Mouse (Mus musculus): Measurements from ENCODE around the gene Fmnl2. TPM values are rescaled to one million over a fixed set of nuclear protein-coding genes. Genes with fewer than 3 reads are reported as not detected.

Fmnl2 gene
- polyA plus RNA-seq, 1 experiment: 2.6 TPM

GRCm38 (mm10) chr2:52994526-52994925 lies 136.9 kb downstream of the Fmnl2 start:
- Histone ChIP-seq H3K79me3 (ENCODE audit: low read depth) (peaks cover 3% of the 10 kb centered on the region), H3K79me2 (ENCODE audit: control insufficient read depth, insufficient read depth) (peaks cover 7% of the 10 kb centered on the region), H3ac (ENCODE audit: control insufficient read depth, insufficient read length, low read depth) (no peak overlapping the region), H3K4me3 (ENCODE audit: insufficient read depth, poor library complexity, severe bottlenecking) (no peak overlapping the region), H3K36me3 (ENCODE audit: control insufficient read depth, insufficient read depth) (no peaks in the 10 kb centered on the region), H3K27me3 (ENCODE audit: control insufficient read depth, insufficient read depth, insufficient read length) (no peaks in the 10 kb centered on the region)
- TF ChIP-seq CTCF (IDR thresholded peaks at IDR 0.05; ENCODE audit: control insufficient read depth, insufficient read depth, insufficient read length) (no peak), FOSL1 (IDR thresholded peaks at IDR 0.05; ENCODE audit: insufficient read depth, low read length, poor library complexity, severe bottlenecking) (no peak), MYOG (IDR thresholded peaks at IDR 0.05; ENCODE audit: control insufficient read depth, extremely low read depth, insufficient read length) (no peak), CEBPB (IDR thresholded peaks at IDR 0.05; ENCODE audit: low read depth) (no peak), MYOD1 (IDR thresholded peaks at IDR 0.05; ENCODE audit: control insufficient read depth, insufficient read length, low read depth) (no peak), MAX (IDR thresholded peaks at IDR 0.05) (no peak), USF1 (IDR thresholded peaks at IDR 0.05; ENCODE audit: low read depth) (no peak)

GRCm38 (mm10) chr2:52997955-52998750 lies 140.5 kb downstream of the Fmnl2 start:
- Histone ChIP-seq H3K4me3 (ENCODE audit: insufficient read depth, poor library complexity, severe bottlenecking) (no peak overlapping the region), H3K79me2 (ENCODE audit: control insufficient read depth, insufficient read depth) (peaks cover 7% of the 10 kb centered on the region), H3K27me3 (ENCODE audit: control insufficient read depth, insufficient read depth, insufficient read length) (no peaks in the 10 kb centered on the region), H3K36me3 (ENCODE audit: control insufficient read depth, insufficient read depth) (no peaks in the 10 kb centered on the region), H3K79me3 (ENCODE audit: low read depth) (peaks cover 3% of the 10 kb centered on the region), H3ac (ENCODE audit: control insufficient read depth, insufficient read length, low read depth) (no peak overlapping the region)
- TF ChIP-seq MAX (IDR thresholded peaks at IDR 0.05) (no peak), CEBPB (IDR thresholded peaks at IDR 0.05; ENCODE audit: low read depth) (no peak), FOSL1 (IDR thresholded peaks at IDR 0.05; ENCODE audit: insufficient read depth, low read length, poor library complexity, severe bottlenecking) (no peak), MYOD1 (IDR thresholded peaks at IDR 0.05; ENCODE audit: control insufficient read depth, insufficient read length, low read depth) (no peak), USF1 (IDR thresholded peaks at IDR 0.05; ENCODE audit: low read depth) (no peak), MYOG (IDR thresholded peaks at IDR 0.05; ENCODE audit: control insufficient read depth, extremely low read depth, insufficient read length) (no peak), CTCF (IDR thresholded peaks at IDR 0.05; ENCODE audit: control insufficient read depth, insufficient read depth, insufficient read length) (no peak)

- Histone ChIP-seq H3K27me3 (ENCODE audit: control insufficient read depth, insufficient read depth, insufficient read length) (no peaks in the 10 kb centered on the region), H3K36me3 (ENCODE audit: control insufficient read depth, insufficient read depth) (no peaks in the 10 kb centered on the region), H3ac (ENCODE audit: control insufficient read depth, insufficient read length, low read depth) (no peak overlapping the region), H3K79me2 (ENCODE audit: control insufficient read depth, insufficient read depth) (peaks cover 7% of the 10 kb centered on the region), H3K79me3 (ENCODE audit: low read depth) (peaks cover 3% of the 10 kb centered on the region), H3K4me3 (ENCODE audit: insufficient read depth, poor library complexity, severe bottlenecking) (no peak overlapping the region)
- TF ChIP-seq CEBPB (IDR thresholded peaks at IDR 0.05; ENCODE audit: low read depth) (peak; percentile 16), MAX (IDR thresholded peaks at IDR 0.05) (no peak)
These were observed 141.9 kb downstream of the Fmnl2 start for GRCm38 (mm10) chr2:52999524-52999969.

- no peak for TF ChIP-seq USF1 (IDR thresholded peaks at IDR 0.05; ENCODE audit: low read depth)
- TF ChIP-seq CTCF (IDR thresholded peaks at IDR 0.05; ENCODE audit: control insufficient read depth, insufficient read depth, insufficient read length): no peak
- no peak for TF ChIP-seq MAX (IDR thresholded peaks at IDR 0.05)
- no peak for TF ChIP-seq FOSL1 (IDR thresholded peaks at IDR 0.05; ENCODE audit: insufficient read depth, low read length, poor library complexity, severe bottlenecking)
- no peak for TF ChIP-seq MYOD1 (IDR thresholded peaks at IDR 0.05; ENCODE audit: control insufficient read depth, insufficient read length, low read depth)
- Histone ChIP-seq H3K4me3 (ENCODE audit: insufficient read depth, poor library complexity, severe bottlenecking) (no peak overlapping the region), H3K79me2 (ENCODE audit: control insufficient read depth, insufficient read depth) (peaks cover 3% of the 10 kb centered on the region), H3K36me3 (ENCODE audit: control insufficient read depth, insufficient read depth) (no peaks in the 10 kb centered on the region), H3K27me3 (ENCODE audit: control insufficient read depth, insufficient read depth, insufficient read length) (no peaks in the 10 kb centered on the region), H3ac (ENCODE audit: control insufficient read depth, insufficient read length, low read depth) (no peak overlapping the region), H3K79me3 (ENCODE audit: low read depth) (peaks cover 3% of the 10 kb centered on the region)
These were observed 142.8 kb downstream of the Fmnl2 start for GRCm38 (mm10) chr2:53000446-53000845.

GRCm38 (mm10) chr2:53006161-53006560 lies 148.5 kb downstream of the Fmnl2 start:
- TF ChIP-seq USF1 (IDR thresholded peaks at IDR 0.05; ENCODE audit: low read depth) (no peak), CTCF (IDR thresholded peaks at IDR 0.05; ENCODE audit: control insufficient read depth, insufficient read depth, insufficient read length) (no peak), CEBPB (IDR thresholded peaks at IDR 0.05; ENCODE audit: low read depth) (no peak), MYOD1 (IDR thresholded peaks at IDR 0.05; ENCODE audit: control insufficient read depth, insufficient read length, low read depth) (no peak), MAX (IDR thresholded peaks at IDR 0.05) (no peak), FOSL1 (IDR thresholded peaks at IDR 0.05; ENCODE audit: insufficient read depth, low read length, poor library complexity, severe bottlenecking) (no peak), MYOG (IDR thresholded peaks at IDR 0.05; ENCODE audit: control insufficient read depth, extremely low read depth, insufficient read length) (no peak)
- Histone ChIP-seq H3K36me3 (ENCODE audit: control insufficient read depth, insufficient read depth) (no peaks in the 10 kb centered on the region), H3ac (ENCODE audit: control insufficient read depth, insufficient read length, low read depth) (no peak overlapping the region), H3K27me3 (ENCODE audit: control insufficient read depth, insufficient read depth, insufficient read length) (no peaks in the 10 kb centered on the region), H3K79me2 (ENCODE audit: control insufficient read depth, insufficient read depth) (no peaks in the 10 kb centered on the region), H3K79me3 (ENCODE audit: low read depth) (no peaks in the 10 kb centered on the region), H3K4me3 (ENCODE audit: insufficient read depth, poor library complexity, severe bottlenecking) (no peak overlapping the region)

GRCm38 (mm10) chr2:53007142-53007541 lies 149.5 kb downstream of the Fmnl2 start:
- TF ChIP-seq MYOD1 (IDR thresholded peaks at IDR 0.05; ENCODE audit: control insufficient read depth, insufficient read length, low read depth) (no peak), CEBPB (IDR thresholded peaks at IDR 0.05; ENCODE audit: low read depth) (no peak), FOSL1 (IDR thresholded peaks at IDR 0.05; ENCODE audit: insufficient read depth, low read length, poor library complexity, severe bottlenecking) (no peak), USF1 (IDR thresholded peaks at IDR 0.05; ENCODE audit: low read depth) (no peak), CTCF (IDR thresholded peaks at IDR 0.05; ENCODE audit: control insufficient read depth, insufficient read depth, insufficient read length) (peak; percentile 49), MYOG (IDR thresholded peaks at IDR 0.05; ENCODE audit: control insufficient read depth, extremely low read depth, insufficient read length) (no peak), MAX (IDR thresholded peaks at IDR 0.05) (no peak)
- H3K27me3 ChIP-seq (ENCODE audit: control insufficient read depth, insufficient read depth, insufficient read length): no peaks in the 10 kb centered on the region
- H3ac ChIP-seq (ENCODE audit: control insufficient read depth, insufficient read length, low read depth): no peak overlapping the region
- no peaks in the 10 kb centered on the region for H3K36me3 ChIP-seq (ENCODE audit: control insufficient read depth, insufficient read depth)
- H3K79me3 ChIP-seq (ENCODE audit: low read depth): no peaks in the 10 kb centered on the region
- H3K79me2 ChIP-seq (ENCODE audit: control insufficient read depth, insufficient read depth): no peaks in the 10 kb centered on the region
- H3K4me3 ChIP-seq (ENCODE audit: insufficient read depth, poor library complexity, severe bottlenecking): no peak overlapping the region
